In genomic region chr13:76021782-76022181, GRCm38 (mm10) we compare ENCODE assay signal across 14 mouse cellular contexts. TPM values are rescaled to one million over a fixed set of nuclear protein-coding genes. Genes with fewer than 3 reads are reported as not detected.
DNase-seq lines count a peak whose midpoint lies in the region; ATAC-seq and TF ChIP-seq lines count a peak whose summit lies in the region.
"Had no signal": no experiment of that assay in that cellular context is flagged by ENCODE, and none has a peak within 500 bp of the region (broad histone marks: within the 10 kb centered on the region; RNA-seq: fewer than 3 reads in every experiment).

No protein-coding gene starts in this region.

- H3K27ac ChIP-seq in kidney, embryonic 14.5 days (ENCODE audit: low read depth, low read length), result no peak overlapping the region
- H3K27ac ChIP-seq in hindbrain, embryonic 11.5 days (ENCODE audit: low read depth, low read length), result no peak overlapping the region
- H3K27ac ChIP-seq: forebrain, embryonic 13.5 days; hindbrain, embryonic 13.5 days; liver, embryonic 13.5 days; midbrain, embryonic 13.5 days had no signal

- H3K9me3 ChIP-seq in kidney, embryonic 14.5 days (ENCODE audit: control insufficient read depth, low read length), result no peaks in the 10 kb centered on the region
- no peaks in the 10 kb centered on the region for H3K9me3 ChIP-seq in hindbrain, embryonic 11.5 days (ENCODE audit: control insufficient read depth, low read length)
- H3K9me3 ChIP-seq: forebrain, embryonic 13.5 days; hindbrain, embryonic 13.5 days; liver, embryonic 13.5 days; midbrain, embryonic 13.5 days had no signal

- H3K36me3 ChIP-seq in kidney, embryonic 14.5 days (ENCODE audit: control insufficient read depth, insufficient read depth, low read length), result no peaks in the 10 kb centered on the region
- H3K36me3 ChIP-seq in hindbrain, embryonic 11.5 days (ENCODE audit: control insufficient read depth, insufficient read depth, low read length), result no peaks in the 10 kb centered on the region
- H3K36me3 ChIP-seq: hindbrain, embryonic 13.5 days; liver, embryonic 13.5 days; midbrain, embryonic 13.5 days had no signal

- no peak overlapping the region for H3K4me3 ChIP-seq in kidney, embryonic 14.5 days (ENCODE audit: low read length)
- no peak overlapping the region for H3K4me3 ChIP-seq in lung, adult 2 months (replicated peaks; ENCODE audit: extremely low read depth, low read depth, low read length)
- H3K4me3 ChIP-seq in hindbrain, embryonic 11.5 days (ENCODE audit: low read depth, low read length), result no peak overlapping the region
- H3K4me3 ChIP-seq: forebrain, embryonic 13.5 days; hindbrain, embryonic 13.5 days; liver, embryonic 13.5 days; midbrain, embryonic 13.5 days had no signal

- no peak for TF ChIP-seq CTCF in lung, adult 2 months (IDR thresholded peaks at IDR 0.05; ENCODE audit: insufficient read depth, low read length)

- WGBS in kidney, embryonic 14.5 days, result 95% methylated on average over 2 of the region's 2 CpGs
- WGBS in lung, adult 2 months, result 88% methylated on average over 2 of the region's 2 CpGs
- WGBS in hindbrain, embryonic 11.5 days, result 92% methylated on average over 2 of the region's 2 CpGs

- no peak overlapping the region for H3K9ac ChIP-seq in kidney, embryonic 14.5 days (ENCODE audit: low read depth, low read length)
- H3K9ac ChIP-seq in hindbrain, embryonic 11.5 days (ENCODE audit: low read depth, low read length), result no peak overlapping the region
- H3K9ac ChIP-seq: forebrain, embryonic 13.5 days; hindbrain, embryonic 13.5 days; liver, embryonic 13.5 days; midbrain, embryonic 13.5 days had no signal

- no peaks in the 10 kb centered on the region for H3K27me3 ChIP-seq in kidney, embryonic 14.5 days (ENCODE audit: control insufficient read depth, insufficient read depth, low read length)
- no peaks in the 10 kb centered on the region for H3K27me3 ChIP-seq in hindbrain, embryonic 11.5 days (ENCODE audit: control insufficient read depth, insufficient read depth, low read length)
- H3K27me3 ChIP-seq: forebrain, embryonic 13.5 days; midbrain, embryonic 13.5 days had no signal

- TF ChIP-seq POLR2A in lung, adult 2 months (IDR thresholded peaks at IDR 0.05; ENCODE audit: borderline replicate concordance, extremely low read depth, low read depth, low read length), result no peak

- DNase-seq in cerebellum, postnatal 10 days, result peak; percentile 9 to 16
- DNase-seq in cerebellum, adult 9-10 months, result no peak
- peak; percentile 47 for DNase-seq in kidney, adult 9 months
- DNase-seq in lung, postnatal 14 days, result peak; percentile 2
- no peak for DNase-seq in lung, adult 2 months
- DNase-seq in kidney, postnatal 36 days, result peak; percentile 12 to 21
- DNase-seq in hindbrain, embryonic 11.5 days (ENCODE audit: low spot score), result no peak
- DNase-seq: heart, adult 11 months; layer of hippocampus, postnatal 36 days; liver, embryonic 13.5 days had no signal

- no peak for ATAC-seq in kidney, embryonic 14.5 days (ENCODE audit: low FRiP score, low TSS enrichment)
- ATAC-seq in hindbrain, embryonic 11.5 days (ENCODE audit: low FRiP score), result no peak
- ATAC-seq: forebrain, embryonic 13.5 days; midbrain, embryonic 13.5 days had no signal

- no peaks in the 10 kb centered on the region for H3K4me1 ChIP-seq in kidney, embryonic 14.5 days (ENCODE audit: control insufficient read depth, insufficient read depth, low read length)
- peaks cover 2% of the 10 kb centered on the region; the same call in 1 of the 2 replicates for H3K4me1 ChIP-seq in lung, adult 2 months (ENCODE audit: control insufficient read depth, insufficient read depth, low read length)
- no peaks in the 10 kb centered on the region for H3K4me1 ChIP-seq in hindbrain, embryonic 11.5 days (replicated peaks; ENCODE audit: control insufficient read depth, insufficient read depth, low read length)

- H3K4me2 ChIP-seq in kidney, embryonic 14.5 days (replicated peaks; ENCODE audit: low read depth, low read length), result no peak overlapping the region
- H3K4me2 ChIP-seq in hindbrain, embryonic 11.5 days (replicated peaks; ENCODE audit: low read depth, low read length), result no peak overlapping the region
- H3K4me2 ChIP-seq: forebrain, embryonic 13.5 days; hindbrain, embryonic 13.5 days; liver, embryonic 13.5 days; midbrain, embryonic 13.5 days had no signal

RNA-seq across cellular contexts. Expression of gene Rfesd, which starts 3.3 kb away (rescaled TPM):
- polyA plus RNA-seq in kidney, embryonic 14.5 days (2014; fragmentation: Nextera tagmentation; extraction: Ambion mirVana), result 19.8 and 24.4 TPM in 2 replicates
- polyA plus RNA-seq in lung, adult 2 months (2012; rRNA removed), result 3.7 and 5.7 TPM in 2 replicates
- polyA plus RNA-seq in hindbrain, embryonic 11.5 days (2014; fragmentation: Nextera tagmentation; extraction: Ambion mirVana), result 18.0 and 19.4 TPM in 2 replicates

RNA-seq across cellular contexts. Expression of gene Gpr150, which starts 35.0 kb away (rescaled TPM):
- 0.11 and 0.19 TPM in 2 replicates for polyA plus RNA-seq in kidney, embryonic 14.5 days (2014; fragmentation: Nextera tagmentation; extraction: Ambion mirVana)
- not detected in 2 replicates for polyA plus RNA-seq in lung, adult 2 months (2012; rRNA removed)
- polyA plus RNA-seq in hindbrain, embryonic 11.5 days (2014; fragmentation: Nextera tagmentation; extraction: Ambion mirVana), result 0.37 and 0.39 TPM in 2 replicates

RNA-seq across cellular contexts. Expression of gene Spata9, which starts 54.8 kb away (rescaled TPM):
- polyA plus RNA-seq in kidney, embryonic 14.5 days (2014; fragmentation: Nextera tagmentation; extraction: Ambion mirVana), result 0.77 and 1.1 TPM in 2 replicates
- not detected in 2 replicates for polyA plus RNA-seq in lung, adult 2 months (2012; rRNA removed)
- polyA plus RNA-seq in hindbrain, embryonic 11.5 days (2014; fragmentation: Nextera tagmentation; extraction: Ambion mirVana), result 0.97 and 1.0 TPM in 2 replicates

Comparison
In these comparisons a context has a peak if more than half of its experiments do, and no peak if none do; other contexts are left out.
1. DNase-seq: peak in cerebellum, postnatal 10 days (2 of 2), kidney, adult 9 months (single experiment), lung, postnatal 14 days (single experiment) and kidney, postnatal 36 days (2 of 2); none in cerebellum, adult 9-10 months (single experiment), lung, adult 2 months (single experiment) and hindbrain, embryonic 11.5 days (single experiment).